Mouse (Mus musculus): ENCODE measurements at regions not wholly inside any gene's neighbourhood (a gene's known extent, or its start where the extent isn't known, plus 50 kb on each side); places are given as distances from the start of the nearest gene placed in this dataset.

- DNase-seq, result no peak
Observed at GRCm38 (mm10) chrX:57711914-57712313, 208.4 kb upstream of the Gpr101 start.

- DNase-seq, result no peak
Observed at GRCm38 (mm10) chrX:57709115-57709877, 205.7 kb upstream of the Gpr101 start.

GRCm38 (mm10) chrX:57708501-57708900, 204.9 kb upstream of the Gpr101 start:
- no peak for DNase-seq

DNA sequence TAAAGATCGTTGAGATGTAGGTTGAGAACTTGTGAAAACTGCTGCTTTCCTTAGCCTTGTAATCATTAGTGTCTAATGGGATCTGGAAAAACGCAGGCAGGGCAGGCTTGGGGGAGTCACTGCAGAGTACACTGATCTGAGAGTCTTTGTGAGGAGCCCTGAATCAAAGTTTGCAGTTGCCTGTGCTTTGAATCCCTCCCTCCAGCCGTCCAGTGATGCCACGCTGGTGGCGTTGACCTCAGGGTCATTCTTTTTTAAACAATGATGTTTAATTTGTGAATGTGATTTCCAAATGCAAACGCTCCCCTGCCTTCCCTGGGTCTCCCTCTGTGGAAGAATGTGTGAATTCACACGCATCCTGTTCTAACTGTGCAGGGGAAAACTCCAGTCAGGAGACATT, 204.4 kb upstream of the Gpr101 start:
- DNase-seq, result no peak

- no peak for DNase-seq
Observed at GRCm38 (mm10) chrX:57706683-57707308, 203.2 kb upstream of the Gpr101 start.

GRCm38 (mm10) chrX:57692506-57692905, 188.9 kb upstream of the Gpr101 start:
- no peak for DNase-seq

DNA sequence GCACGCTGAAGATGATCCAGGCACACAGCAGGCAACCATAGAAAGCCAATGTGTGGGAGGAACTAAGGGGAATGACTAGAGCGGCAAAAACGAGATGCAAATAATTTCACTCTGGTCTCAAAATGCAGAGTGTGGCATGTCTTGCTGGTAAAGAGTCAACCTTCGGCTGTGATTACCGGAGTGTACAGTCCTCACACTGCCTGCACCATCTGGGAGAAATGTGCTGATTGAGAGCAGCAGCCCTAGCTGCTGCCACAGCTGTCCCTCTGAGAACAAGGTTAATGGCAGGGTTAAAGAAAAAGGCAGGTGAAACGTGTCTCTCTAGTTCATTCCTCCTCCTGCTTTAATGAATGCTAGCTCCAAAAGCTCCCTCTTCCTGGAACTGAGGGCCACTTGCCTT, 173.2 kb upstream of the Gpr101 start:
- no peak for DNase-seq

DNA sequence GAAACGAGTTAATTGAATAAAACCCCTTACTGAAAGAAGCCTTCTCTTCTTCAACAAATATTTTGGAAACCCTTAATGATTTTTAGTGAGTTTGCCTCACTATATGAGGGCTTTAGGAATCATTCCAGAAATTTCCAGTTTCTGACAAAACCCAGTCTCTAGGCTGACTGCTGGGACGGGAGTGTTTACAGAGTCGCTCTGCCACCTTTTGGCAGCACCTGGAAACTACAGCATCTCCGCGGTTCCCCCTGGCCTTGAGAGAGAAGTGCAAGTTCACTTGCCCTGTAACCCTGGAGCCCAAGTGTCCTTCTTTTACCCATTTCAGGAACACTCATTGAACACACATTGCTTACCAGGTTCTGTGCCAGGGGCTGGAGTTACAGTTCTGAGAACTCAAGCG, 171.4 kb upstream of the Gpr101 start:
- DNase-seq, result peak; percentile 28

GRCm38 (mm10) chrX:57659571-57659970, 156.0 kb upstream of the Gpr101 start:
- no peak for DNase-seq

DNA sequence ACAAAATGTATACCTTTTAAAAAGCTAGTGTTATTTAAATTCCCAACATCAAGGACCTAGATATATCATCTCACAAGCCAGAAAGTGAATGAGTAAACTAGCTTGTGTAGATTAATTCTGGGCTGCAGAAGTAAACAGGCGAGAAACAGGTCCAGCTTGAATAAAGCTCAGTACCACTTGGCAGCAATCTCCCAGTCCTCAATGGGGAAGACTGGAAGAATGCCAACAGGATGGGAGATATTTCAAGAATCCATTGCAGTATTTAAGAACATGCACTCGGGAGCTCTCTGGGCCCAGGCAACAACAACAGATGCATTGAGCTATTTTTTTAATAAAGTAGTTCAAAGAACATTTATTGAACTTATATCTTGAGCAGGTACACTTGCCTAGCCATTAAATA, 152.5 kb upstream of the Gpr101 start:
- no peak for DNase-seq

GRCm38 (mm10) chrX:57655483-57655882, 151.9 kb upstream of the Gpr101 start:
- no peak for DNase-seq
